Mouse (Mus musculus): ENCODE results near the gene Gja4.
A peak's percentile ranks its signal among the peaks of the same experiment; 100 is the strongest.

Gene Gja4

DNA sequence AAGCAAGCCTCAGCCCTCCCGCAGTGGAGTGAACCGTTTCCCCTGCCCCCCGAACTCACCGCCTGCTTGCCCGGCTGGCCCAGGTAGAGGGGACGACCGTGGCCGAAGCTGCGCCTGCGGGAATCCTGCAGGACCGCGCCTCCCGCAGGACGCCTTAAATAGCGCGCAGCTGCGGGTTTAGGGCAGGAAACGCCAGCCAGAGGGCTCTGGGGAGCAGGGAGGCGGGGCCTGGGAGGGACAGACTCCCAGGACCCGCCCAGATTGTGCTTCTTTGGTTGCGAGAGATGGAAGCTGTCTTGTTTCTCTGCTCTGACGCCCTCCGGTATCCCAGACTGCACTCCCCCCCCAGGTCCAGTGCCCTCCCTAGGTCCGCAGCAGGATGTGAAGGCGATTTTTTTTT is at the start of gene Gja4:
Gene Gja4 (minus strand): TSS at position 179 of the 400 bp plus-strand sequence.
- DNase-seq (ENCODE audit: low spot score), result peak; percentile 87

DNA sequence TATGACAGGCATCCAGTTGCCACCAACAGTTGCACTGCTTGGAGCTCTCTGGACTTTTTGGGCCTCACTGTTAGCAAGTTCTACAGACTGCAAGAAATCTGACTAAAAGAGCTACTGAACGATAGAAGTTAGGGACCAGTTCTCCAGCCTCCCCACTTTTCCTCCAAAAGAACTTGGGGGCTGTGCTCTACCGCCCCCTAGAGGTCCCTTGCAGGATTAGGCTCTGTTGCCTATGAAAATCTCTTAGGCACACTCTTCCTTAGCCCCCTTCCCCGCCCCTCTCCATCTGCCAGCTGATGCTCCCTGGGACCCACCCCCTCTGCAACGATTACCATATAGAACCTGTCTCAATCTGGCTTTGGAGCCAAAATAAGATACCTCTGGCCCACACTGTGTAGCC is 49.5 kb upstream of the Gja4 start:
- DNase-seq (ENCODE audit: low spot score), result peak; percentile 5

DNA sequence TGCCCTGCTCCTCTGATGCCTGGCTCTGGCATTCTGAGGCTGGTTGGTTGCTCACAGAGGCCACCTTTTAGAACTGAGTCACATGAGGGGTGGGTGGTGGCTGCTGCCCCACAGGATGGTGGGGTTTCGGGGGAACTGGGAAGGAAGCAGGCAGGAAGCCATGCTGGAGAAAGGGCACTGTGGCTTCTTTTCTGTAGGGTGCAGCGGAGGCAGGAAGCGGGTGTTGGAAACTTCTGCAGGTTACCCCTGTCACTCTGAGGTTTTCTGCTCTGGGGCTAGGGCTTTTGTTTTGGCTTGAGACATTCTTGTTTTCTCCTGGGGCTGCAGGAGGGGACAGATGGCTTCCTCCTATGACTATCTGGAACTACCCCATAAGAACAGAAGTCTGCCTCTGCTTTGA is 48.7 kb upstream of the Gja4 start:
- DNase-seq (ENCODE audit: low spot score), result no peak

DNA sequence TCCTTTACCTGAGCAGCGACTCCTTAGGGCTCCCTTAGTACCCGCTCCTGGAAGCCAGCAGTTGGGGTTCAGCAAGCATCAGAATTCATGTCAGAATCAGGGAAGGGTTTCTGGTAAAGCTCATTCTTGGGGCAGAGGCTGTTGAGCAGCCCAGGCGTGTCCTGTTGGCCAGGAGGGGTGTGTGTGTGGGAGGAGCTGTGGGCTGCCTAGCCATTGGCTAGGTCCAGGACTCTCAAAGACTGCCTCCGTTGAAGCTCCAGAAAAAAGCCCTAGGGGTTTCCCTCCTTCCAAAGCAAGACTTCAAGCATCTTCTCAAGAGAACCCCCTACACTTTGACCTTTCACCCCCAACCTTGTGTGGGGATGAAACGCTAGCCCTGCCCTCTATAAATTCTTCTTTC is 44.2 kb upstream of the Gja4 start, which contains the start of gene Gjb5:
Gene Gjb5 (minus strand): TSS at position 164 of the 400 bp plus-strand sequence.
- peak; percentile 16 for DNase-seq (ENCODE audit: low spot score)

DNA sequence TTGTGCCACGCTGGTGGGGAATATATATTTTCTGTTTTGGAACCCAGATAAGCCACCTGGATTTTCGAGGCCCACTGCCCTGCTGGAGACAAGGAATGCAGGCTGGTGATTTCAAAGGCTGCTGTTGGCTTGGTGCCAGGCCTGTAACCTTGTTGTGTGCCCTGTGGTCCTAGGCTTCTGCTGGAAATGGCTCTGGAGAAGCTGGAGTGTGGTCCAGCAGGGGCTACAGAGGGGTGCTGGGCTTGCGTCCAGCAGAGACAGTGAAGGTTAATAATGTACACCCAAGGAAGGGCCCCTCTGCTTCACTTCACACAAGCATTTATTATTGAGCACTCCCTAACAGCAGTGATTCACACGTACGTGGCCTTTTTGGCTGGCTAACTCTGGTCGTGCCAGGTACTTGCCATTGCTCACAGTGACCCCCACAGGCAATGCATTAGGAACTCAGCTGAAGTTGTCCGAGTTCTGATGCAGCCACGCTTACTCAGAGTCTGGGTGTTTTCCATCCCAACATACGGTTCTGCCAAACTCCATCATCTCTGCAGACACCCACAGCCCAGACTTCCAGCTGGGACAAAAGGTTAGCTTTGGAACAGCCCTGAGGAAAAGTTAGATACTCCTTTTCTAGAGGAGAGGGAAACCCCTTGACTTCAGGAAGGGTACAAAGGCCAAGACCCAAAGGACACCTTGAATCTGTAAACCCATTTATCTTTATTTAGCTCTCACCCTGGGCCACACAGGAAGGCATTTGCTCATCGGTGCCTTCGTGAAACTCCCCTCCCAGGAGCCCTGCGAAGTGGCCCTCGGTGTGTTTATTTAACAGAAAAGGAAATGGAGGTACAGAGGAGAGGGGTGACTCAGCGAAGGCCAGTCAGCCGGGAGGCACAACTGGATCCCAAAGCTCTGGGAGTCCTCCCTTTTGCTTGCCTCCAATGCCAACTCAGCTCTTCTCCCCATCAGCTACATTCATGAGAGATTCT is 41.0 kb upstream of the Gja4 start:
- no peak for DNase-seq (ENCODE audit: low spot score)

DNA sequence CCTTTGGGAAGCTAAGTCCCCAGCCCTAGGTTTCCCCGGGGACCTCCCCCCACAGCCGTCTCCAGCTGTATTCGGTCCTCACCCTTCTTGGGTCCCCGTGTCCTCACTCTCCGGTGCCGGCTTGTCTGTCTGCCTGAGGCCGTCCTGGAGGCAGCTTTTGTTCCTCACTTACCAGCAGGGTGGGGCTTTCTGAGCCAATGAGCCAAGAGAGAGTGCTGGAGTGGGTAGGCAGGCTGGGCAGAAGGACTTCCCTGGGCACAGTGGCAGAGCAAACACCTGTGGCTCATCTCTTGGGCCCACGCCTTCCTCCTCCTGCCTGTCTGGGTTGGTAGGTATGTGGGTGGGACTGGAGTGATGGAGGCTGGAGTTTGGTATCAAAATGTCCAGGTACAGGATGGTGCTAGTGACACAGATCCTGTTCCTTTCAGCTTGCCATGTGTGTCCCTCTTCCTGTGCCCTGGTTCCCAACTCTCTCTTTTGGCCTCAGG is 40.2 kb upstream of the Gja4 start, which contains the start of gene Gjb4:
Gene Gjb4 (minus strand): TSS at position 131 of the 488 bp plus-strand sequence.
- no peak for DNase-seq (ENCODE audit: low spot score)

DNA sequence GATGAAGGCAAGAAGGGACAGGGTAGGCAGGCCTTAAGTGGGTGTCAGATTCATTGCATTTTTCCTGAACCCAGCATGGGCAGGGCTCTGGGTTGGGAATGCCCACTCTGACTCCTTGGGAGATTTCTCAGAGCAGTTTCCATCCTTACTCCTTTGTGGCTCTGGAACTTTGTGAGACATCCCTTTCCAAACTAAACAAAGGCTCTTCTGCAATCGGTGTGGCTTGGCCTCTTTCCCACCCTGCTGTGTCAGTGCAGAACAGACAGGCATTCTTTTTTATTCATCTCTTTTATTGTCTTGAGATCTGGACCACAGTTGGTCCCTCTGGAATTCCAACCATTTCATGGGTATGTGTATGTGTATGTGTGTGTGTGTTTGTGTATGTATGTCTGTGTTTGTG is 38.8 kb upstream of the Gja4 start:
- no peak for DNase-seq (ENCODE audit: low spot score)

DNA sequence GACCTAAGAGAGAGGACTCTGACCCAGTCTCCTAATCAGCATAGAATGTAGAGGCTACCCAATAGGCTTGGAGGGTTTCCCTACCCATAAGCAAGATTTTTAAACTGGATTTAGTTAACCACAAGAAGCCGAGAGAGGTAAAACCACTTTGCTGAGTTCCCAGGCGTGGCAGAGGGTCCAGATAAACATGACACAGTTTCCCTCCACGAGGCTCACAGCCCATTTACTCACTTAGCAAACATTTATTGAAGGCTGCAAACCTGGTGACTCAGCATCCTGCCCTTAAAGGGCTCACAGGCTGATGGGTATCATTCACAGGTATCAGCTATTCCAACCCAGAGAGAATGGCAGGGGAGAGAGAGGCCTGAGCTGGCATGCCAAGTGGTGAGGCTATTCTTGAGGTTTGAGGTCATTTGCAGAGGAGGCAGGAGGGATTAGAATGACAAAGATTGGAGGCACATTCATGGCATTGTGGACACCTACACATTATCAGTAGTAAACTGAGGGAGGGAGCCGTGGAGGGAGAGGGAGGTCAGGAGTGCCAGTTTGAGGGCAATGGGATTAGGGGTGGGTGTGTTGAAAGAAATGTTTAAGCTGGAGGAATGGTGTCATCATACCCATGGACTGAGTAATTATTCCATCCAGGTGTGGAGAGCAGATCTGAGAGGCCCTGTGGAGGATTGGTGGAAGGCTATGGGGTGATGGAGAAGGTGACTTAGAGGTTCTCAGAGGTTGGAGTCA is 35.9 kb upstream of the Gja4 start:
- DNase-seq (ENCODE audit: low spot score), result no peak

DNA sequence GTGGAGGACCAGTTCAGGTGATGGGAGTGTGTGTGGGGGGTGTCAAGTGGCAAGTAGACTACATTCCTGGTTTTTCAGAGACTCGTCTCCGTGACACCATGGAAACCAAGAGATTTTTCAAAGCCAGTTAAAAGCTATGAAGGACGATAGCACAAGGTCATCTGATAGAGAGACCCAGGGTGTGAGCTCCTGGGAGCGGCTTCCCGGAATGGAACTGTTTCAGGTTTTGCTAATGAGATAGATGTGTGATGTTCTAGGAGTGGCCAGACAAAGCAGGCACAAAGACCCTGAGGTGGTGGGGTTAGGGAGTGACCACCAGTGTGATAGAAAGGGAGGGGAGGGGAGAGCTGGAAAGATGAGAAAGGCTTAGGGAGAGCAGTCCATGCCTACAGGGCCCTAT is 31.2 kb upstream of the Gja4 start:
- no peak for DNase-seq (ENCODE audit: low spot score)

DNA sequence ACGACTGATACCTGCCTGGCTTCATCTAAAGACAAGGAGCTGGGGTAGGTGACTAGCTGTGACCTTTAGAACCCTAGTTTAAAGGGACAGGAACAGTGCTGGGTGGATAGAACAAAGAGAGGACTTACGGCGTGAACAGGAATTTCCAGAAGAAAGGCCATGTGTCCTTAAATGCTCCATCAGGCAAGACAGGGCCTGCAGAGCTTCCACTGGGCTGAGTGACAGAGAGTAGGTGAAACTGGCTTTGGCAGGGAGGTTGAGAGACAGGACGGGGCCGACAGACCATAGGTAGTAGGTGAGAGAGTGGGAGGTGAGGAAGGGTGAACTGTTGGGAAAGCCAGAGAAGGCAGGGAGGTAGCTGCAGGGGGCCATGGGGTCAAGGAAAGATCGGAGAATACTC is 27.5 kb upstream of the Gja4 start:
- DNase-seq (ENCODE audit: low spot score), result no peak

DNA sequence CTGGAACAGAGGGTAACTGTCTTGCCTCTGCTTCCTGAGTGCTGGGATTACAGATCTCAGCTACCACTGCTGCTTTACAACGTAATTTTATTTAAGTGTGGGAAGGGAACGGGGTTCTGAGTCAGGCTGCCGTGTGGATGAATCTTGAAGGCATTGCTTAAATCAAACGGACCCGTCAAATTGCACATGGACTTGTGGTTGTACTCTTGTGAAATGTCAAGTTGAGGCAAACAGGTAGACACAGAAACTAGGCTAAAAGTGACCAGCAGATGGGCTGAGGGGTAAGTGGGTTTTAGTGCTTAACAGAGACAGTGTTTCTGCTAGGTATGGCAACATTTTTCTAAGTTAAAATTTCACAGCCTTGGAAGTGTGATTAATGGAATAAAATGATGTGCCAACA is 23.8 kb upstream of the Gja4 start:
- DNase-seq (ENCODE audit: low spot score), result no peak

DNA sequence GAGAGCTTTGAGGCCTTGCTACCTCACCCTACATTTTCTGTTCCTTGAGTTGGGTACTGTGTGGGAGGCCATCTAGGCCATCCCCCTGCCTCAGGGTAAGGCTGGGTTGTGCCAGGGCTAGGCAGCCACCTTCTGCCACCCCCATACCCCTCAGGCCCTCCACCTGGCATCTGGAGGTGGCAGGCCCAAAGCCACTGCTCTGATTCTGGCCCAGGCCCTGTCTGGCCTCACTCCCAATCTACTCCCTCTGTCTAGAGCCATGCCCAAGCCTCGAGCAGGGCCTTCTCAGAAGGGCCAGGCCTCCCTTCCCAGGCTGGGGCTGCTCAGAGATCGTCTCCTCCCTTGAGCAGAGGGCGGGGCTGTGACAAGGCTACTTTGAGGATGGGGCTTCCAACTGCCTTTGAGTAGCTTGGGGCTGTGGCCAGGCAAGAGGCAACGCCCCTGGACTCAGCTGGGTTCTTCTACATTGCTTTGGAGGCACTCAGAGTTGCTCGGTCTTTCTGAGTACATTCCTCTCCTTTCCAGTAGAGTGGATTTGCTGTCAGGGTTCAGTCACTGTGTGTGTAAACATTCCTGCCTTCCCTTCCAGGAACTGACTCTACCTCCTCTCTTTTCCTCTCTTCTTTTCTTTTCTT is 21.1 kb upstream of the Gja4 start:
- no peak for DNase-seq (ENCODE audit: low spot score)

DNA sequence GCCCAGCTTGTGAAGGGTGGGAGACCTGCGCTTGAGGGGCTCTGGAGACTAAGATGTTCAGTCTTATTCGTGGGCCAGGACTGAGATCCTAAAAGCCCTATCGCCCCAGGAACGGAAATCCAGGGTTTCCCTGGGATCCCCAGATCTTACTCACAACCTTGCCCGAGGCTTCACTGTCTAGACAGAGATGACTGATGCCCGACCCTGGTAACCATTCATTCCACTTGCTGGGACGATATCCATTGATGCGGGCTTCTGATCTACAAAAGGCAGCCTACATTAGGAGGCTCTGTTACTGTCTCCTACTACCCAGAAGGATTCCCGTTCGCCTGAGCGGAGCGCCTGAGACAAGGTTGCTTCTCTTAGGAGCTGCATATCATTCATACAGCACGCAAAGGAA is 17.3 kb upstream of the Gja4 start:
- DNase-seq (ENCODE audit: low spot score), result no peak

DNA sequence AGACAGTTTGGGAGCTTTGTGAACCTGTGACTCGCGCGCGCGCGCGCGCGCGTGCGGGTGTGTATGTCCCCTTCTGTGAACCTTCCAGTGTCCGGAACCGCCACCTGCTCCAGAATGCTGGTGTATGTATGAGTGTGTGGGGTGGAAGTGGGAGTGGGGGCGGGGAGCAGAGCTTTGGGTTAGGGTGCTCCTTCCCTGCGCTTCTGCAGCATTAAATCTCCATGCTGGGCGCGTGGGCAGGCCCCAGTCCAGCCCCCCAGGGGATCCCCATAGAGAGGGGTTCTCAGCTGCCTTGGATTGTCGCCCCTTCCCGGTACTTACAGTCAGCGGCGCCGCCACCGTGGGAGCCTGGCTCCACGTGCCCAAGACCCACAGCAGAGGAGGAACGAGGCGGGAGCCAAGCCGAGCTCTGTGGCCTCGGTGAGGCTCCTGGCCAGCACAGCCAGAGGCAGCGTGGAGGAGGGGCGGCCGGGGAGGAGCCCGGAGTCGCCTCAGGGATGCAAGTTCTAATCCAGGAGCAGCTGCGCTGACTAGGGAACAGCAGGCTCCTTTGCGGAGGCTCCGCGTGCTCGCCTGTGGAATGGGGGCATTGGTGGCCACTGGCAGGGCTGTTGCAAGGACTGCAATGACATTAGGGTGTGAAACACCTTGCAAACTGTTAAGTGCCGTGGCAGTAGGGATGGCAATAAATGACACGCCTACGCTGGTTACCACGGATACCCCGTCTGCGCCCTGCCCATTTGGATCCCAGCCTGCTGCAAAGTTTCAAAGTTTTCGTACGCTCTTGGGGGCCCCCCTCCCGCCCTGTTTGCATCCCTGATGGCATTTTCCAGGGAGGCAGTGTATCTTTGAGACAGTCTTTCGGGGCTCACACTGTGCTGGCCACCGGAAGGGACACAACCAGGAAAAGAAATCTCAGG is 16.6 kb upstream of the Gja4 start, which contains the start of gene Gjb3:
Gene Gjb3 (minus strand): TSS at position 664 of the 920 bp plus-strand sequence.
- no peak for DNase-seq (ENCODE audit: low spot score)

DNA sequence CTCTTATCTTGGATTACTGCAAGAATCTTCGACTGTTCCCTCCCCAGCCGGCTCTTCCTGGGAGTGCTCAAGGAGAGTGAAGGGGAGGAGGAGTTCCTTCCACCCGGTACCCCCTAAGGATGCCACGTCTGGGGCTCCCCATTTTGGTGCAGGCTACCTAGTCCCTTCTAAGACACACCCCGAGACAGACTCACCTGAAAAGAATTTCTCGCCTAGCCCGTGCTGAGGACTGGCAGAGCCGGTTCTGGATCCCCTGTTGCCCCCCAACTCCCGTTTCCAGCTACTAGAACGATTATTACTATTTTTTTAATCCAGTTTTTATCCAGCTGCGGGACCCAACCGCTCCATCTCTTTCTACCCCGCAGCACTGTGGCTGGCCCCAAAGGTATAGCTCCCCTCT is 15.9 kb upstream of the Gja4 start:
- no peak for DNase-seq (ENCODE audit: low spot score)

DNA sequence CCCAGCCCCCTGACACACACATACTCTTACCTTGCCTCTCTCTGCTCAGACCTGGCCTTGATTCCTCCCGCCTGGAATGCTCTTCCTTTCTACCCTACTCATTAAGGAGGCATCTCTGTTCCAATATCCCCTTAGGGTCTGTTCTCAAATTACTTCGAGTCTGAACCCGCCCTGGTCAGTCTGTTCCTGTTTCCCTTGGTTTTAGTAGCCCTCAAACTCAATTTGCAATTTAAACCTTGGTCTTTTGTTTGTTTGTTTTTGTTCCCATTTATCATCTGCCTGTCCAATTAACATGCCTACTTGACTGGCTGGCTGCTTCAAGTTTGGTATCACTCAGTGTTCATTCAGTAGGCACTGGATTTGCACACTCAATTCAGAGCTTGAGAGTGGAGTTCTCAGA is 15.2 kb upstream of the Gja4 start:
- DNase-seq (ENCODE audit: low spot score), result no peak

DNA sequence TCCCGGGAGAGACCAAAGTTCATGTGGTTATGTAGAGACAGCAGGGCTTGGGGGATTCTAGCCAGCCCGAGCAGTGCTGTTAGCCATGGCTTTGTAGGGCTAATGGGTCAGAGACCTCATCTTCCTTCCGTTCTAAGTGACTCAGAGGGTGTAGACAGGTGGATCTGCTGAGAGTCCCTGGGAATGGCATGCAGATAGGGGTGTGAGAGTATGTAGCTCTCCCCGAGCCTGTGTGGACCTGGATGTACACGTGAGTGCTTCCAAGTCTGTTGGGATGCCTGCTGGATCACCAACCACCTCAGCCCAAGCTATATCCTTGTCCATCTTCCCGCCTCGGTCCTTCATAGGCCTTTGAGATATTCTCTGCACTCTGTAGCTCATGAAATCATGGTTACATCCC is 14.5 kb upstream of the Gja4 start:
- DNase-seq (ENCODE audit: low spot score), result no peak

DNA sequence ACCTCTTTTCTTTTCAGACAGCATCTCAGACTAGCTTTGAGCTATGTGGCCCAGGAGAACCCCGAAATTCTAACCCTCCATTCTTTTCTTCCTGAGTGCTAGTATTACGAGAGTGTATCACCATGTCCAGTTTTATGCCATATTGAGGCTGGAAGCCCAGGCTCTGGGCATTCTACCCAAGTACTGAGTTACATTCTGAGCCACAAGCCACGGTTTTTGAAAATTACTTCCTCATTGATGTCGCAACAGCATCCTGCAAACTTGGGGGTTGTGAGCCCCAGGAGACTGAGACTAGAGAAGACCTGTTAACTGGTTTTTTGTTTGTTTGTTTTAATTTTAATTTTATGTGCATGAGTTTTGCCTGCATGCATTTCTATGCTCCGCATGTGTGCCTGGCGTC is 13.9 kb upstream of the Gja4 start:
- DNase-seq (ENCODE audit: low spot score), result no peak

DNA sequence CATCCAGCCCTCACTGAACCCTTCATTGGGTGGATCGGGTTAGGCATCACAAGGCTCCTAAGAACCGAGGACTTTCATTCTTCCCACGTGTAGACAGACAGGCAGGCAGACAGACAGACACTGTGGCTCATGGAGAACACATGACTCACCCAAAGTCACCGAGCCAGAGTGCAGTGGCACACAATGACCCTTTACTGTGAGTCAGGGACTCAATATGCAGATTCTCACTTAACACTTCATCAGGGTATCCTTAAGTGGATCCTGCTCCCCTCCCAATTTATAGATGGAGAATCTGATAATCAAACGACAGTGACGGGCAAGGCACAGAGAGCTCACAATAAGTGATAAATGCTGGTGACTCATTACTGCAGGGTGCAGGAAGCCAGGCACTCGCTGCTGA is 13.4 kb upstream of the Gja4 start:
- no peak for DNase-seq (ENCODE audit: low spot score)

DNA sequence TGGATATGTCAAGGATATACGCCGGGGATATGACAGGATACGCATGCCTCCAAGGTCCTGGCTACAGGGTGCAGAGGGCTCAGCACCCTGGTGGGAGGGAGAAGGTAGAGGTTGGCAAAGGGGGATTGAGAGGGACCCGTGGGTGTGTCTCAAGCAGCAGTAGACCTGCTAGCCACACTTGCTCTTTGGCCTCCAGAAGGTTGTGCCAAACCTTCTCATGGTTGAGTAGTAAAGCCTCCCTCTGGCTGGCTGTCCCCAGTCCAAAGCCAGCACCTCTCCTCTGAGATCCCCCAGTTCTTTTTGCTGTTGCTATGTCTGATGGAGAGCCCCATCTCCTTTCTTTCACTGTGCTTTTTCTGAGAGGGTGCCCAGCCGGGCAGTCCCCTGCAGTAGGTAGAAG is 11.4 kb upstream of the Gja4 start:
- no peak for DNase-seq (ENCODE audit: low spot score)

DNA sequence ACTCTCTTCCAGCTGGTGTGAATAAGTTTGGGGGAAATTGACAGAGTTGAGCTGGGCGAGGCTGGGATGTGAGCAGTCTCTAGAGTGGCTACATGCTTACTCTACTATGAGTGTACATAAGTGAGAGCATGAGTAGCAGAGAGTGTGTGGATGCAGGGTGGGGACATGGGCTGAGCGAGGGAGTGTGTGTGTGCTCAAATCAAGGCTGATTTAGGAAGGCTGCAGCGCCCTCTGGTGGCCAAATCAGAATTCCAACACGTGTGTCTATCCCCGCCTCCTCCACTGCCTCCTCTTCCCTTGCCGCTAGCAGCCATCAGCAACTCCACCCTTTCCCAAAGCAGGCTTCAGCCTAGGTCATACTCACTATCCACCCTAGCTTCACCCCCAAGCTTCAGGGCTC is 10.9 kb upstream of the Gja4 start:
- peak; percentile 76 for DNase-seq (ENCODE audit: low spot score)
